Mouse (Mus musculus) CH12.LX (cell line): Measurements from ENCODE around the gene Agpat3. TPM values are rescaled to one million over a fixed set of nuclear protein-coding genes. Genes with fewer than 3 reads are reported as not detected.

Source experiments
- DNase-seq: peaks from one replicate; pipeline ENCODE4 v3.0.0-alpha.2; 2013; ENCODE audit errors: extremely low read depth
- H3K27ac ChIP-seq: 2 replicates; pipeline ENCODE4 v1.5.1; 2012; ENCODE audit warnings: low read depth, mild to moderate bottlenecking, control low read depth, moderate library complexity; ENCODE audit not compliant: insufficient read depth
- H3K27me3 ChIP-seq: replicated peaks from 2 replicates; pipeline ENCODE3; 2012; ENCODE audit warnings: inconsistent platforms
- H3K36me3 ChIP-seq, 2 experiments: replicated peaks in 1 of 2; 2 replicates each; pipeline versions ENCODE3 to v1.6.1; 2012; ENCODE audit warnings: inconsistent platforms in 1 of 2, low read length in 1 of 2, mild to moderate bottlenecking in 1 of 2, mixed read lengths in 1 of 2, moderate library complexity in 1 of 2; ENCODE audit not compliant: control insufficient read depth in 1 of 2, insufficient read depth in 1 of 2
- H3K4me1 ChIP-seq, 2 experiments: 2 replicates each; pipeline ENCODE4 v1.6.1; 2012; ENCODE audit warnings: inconsistent platforms in 1 of 2, moderate library complexity in 1 of 2; ENCODE audit not compliant: insufficient read depth in 2 of 2, control insufficient read depth in 1 of 2
- H3K4me2 ChIP-seq: 2 replicates; pipeline ENCODE4 v1.6.1; 2012; ENCODE audit warnings: low read depth, mild to moderate bottlenecking, control low read depth; ENCODE audit not compliant: poor library complexity, insufficient read depth, severe bottlenecking
- H3K4me3 ChIP-seq, 3 experiments: fragments of 150-350 bp in 1 of 3; sonication (generic) in 1 of 3; replicated peaks in 1 of 3; 2 replicates each; pipeline versions ENCODE3 to v1.5.1; 2011 to 2012; ENCODE audit warnings: low read depth in 2 of 3, low read length in 2 of 3, mild to moderate bottlenecking in 2 of 3, moderate library complexity in 2 of 3, control low read depth in 1 of 3, improper control_type of control experiment in 1 of 3, inconsistent platforms in 1 of 3, mixed read lengths in 1 of 3; ENCODE audit not compliant: poor library complexity in 1 of 3
- H3K79me2 ChIP-seq: replicated peaks from 2 replicates; pipeline ENCODE4 v1.6.1; 2012; ENCODE audit warnings: mild to moderate bottlenecking, moderate library complexity; ENCODE audit not compliant: control insufficient read depth, poor library complexity, insufficient read depth, severe bottlenecking; ENCODE audit errors: extremely low read depth
- H3K9ac ChIP-seq: 2 replicates; pipeline ENCODE4 v1.6.1; 2012; ENCODE audit warnings: low read depth, mild to moderate bottlenecking, control low read depth, moderate library complexity; ENCODE audit not compliant: insufficient read depth
- H3K9me3 ChIP-seq: replicated peaks from 2 replicates; pipeline ENCODE3; 2012; ENCODE audit warnings: low read length, inconsistent platforms, mixed read lengths
- BHLHE40 ChIP-seq: IDR thresholded peaks from 2 replicates; pipeline ENCODE4 v1.6.1; 2011; ENCODE audit warnings: mild to moderate bottlenecking, low read depth, low read length, improper control_type of control experiment
- CHD1 ChIP-seq: IDR thresholded peaks from 2 replicates; pipeline ENCODE4 v1.6.1; 2012; ENCODE audit warnings: low read depth, low read length, improper control_type of control experiment, inconsistent platforms
- CTCF ChIP-seq, 2 experiments: IDR thresholded peaks in 1 of 2; conservative IDR thresholded peaks in 1 of 2; 2 replicates each; pipeline ENCODE4 v1.5.1; 2011 to 2012; ENCODE audit warnings: low read depth in 2 of 2, low read length in 2 of 2, improper control_type of control experiment in 1 of 2, inconsistent platforms in 1 of 2, mild to moderate bottlenecking in 1 of 2, moderate library complexity in 1 of 2
- E2F4 ChIP-seq: IDR thresholded peaks from 2 replicates; pipeline ENCODE4 v1.6.1; 2011; ENCODE audit warnings: low read depth, low read length, improper control_type of control experiment; ENCODE audit not compliant: insufficient replicate concordance
- ELF1 ChIP-seq: IDR thresholded peaks from 2 replicates; pipeline ENCODE4 v1.6.1; 2014; ENCODE audit warnings: low read depth, mild to moderate bottlenecking, inconsistent platforms, low read length, improper control_type of control experiment
- EP300 ChIP-seq: IDR thresholded peaks from 2 replicates; pipeline ENCODE4 v1.6.1; 2011; ENCODE audit warnings: low read length, improper control_type of control experiment
- ETS1 ChIP-seq: conservative IDR thresholded peaks from 2 replicates; pipeline ENCODE4 v1.6.1; 2012; ENCODE audit warnings: low read depth, mild to moderate bottlenecking, inconsistent platforms, low read length, improper control_type of control experiment, moderate library complexity
- HCFC1 ChIP-seq: IDR thresholded peaks from 2 replicates; pipeline ENCODE4 v1.6.1; 2012; ENCODE audit warnings: low read depth, mild to moderate bottlenecking, inconsistent platforms, low read length, improper control_type of control experiment
- IRF4 ChIP-seq: IDR thresholded peaks from 2 replicates; pipeline ENCODE4 v1.6.1; 2014; ENCODE audit warnings: low read depth, mild to moderate bottlenecking, inconsistent platforms, low read length, improper control_type of control experiment
- JUND ChIP-seq: conservative IDR thresholded peaks from 2 replicates; pipeline ENCODE4 v1.6.1; 2011; ENCODE audit warnings: low read depth, low read length, improper control_type of control experiment
- MXI1 ChIP-seq: IDR thresholded peaks from 2 replicates; pipeline ENCODE4 v1.6.1; 2011; ENCODE audit warnings: mild to moderate bottlenecking, low read depth, low read length, improper control_type of control experiment
- MYC ChIP-seq: IDR thresholded peaks from 2 replicates; pipeline ENCODE4 v1.6.1; 2011; ENCODE audit warnings: low read depth, mild to moderate bottlenecking, improper control_type of control experiment, low read length
- NELFE ChIP-seq: IDR thresholded peaks from 2 replicates; pipeline ENCODE4 v1.6.1; 2011; ENCODE audit warnings: low read depth, low read length, improper control_type of control experiment
- NRF1 ChIP-seq: IDR thresholded peaks from 2 replicates; pipeline ENCODE4 v1.6.1; 2014; ENCODE audit warnings: low read depth, mild to moderate bottlenecking, inconsistent platforms, low read length, improper control_type of control experiment, moderate library complexity
- PAX5 ChIP-seq: IDR thresholded peaks from 2 replicates; pipeline ENCODE4 v1.6.1; 2012; ENCODE audit warnings: low read length, inconsistent platforms, mixed read lengths
- POLR2A ChIP-seq: IDR thresholded peaks from 2 replicates; pipeline ENCODE4 v1.6.1; 2011; ENCODE audit warnings: low read depth, mild to moderate bottlenecking, improper control_type of control experiment, low read length
- RCOR1 ChIP-seq: conservative IDR thresholded peaks from 2 replicates; pipeline ENCODE4 v1.6.1; 2012; ENCODE audit warnings: low read depth, mild to moderate bottlenecking, inconsistent platforms, low read length, improper control_type of control experiment
- SIN3A ChIP-seq: IDR thresholded peaks from 2 replicates; pipeline ENCODE4 v1.6.1; 2012; ENCODE audit warnings: low read length, improper control_type of control experiment, inconsistent platforms
- SMC3 ChIP-seq: IDR thresholded peaks from 2 replicates; pipeline ENCODE4 v1.6.1; 2011; ENCODE audit warnings: low read depth, low read length, improper control_type of control experiment
- TBP ChIP-seq: conservative IDR thresholded peaks from 2 replicates; pipeline ENCODE4 v1.6.1; 2011; ENCODE audit warnings: low read depth, low read length, improper control_type of control experiment
- TCF12 ChIP-seq: IDR thresholded peaks from 2 replicates; pipeline ENCODE4 v1.6.1; 2014; ENCODE audit warnings: low read depth, mild to moderate bottlenecking, inconsistent platforms, low read length, improper control_type of control experiment
- dilution Hi-C: fragments of 300-500 bp; cut with MboI; formaldehyde crosslinking; loops from 2 replicates; pipeline ENCODE4 v1.14.3; 2020; ENCODE audit warnings: low sequenced_read_pairs; ENCODE audit not compliant: extremely low pct_unique_long_range_greater_than_20kb, extremely low pct_ligation_motif_present
- in situ Hi-C: fragments of 300-500 bp; cut with MboI; formaldehyde crosslinking; loops from 3 replicates; pipeline ENCODE4 v1.14.3; 2019; ENCODE audit warnings: low sequenced_read_pairs, low pct_ligation_motif_present, low pct_unique_long_range_greater_than_20kb, mixed read lengths
- polyA plus RNA-seq: library from polyadenylated mRNA; unstranded; fragments of >175 nt; gene quantifications from 2 replicates; pipeline ENCODE4 v1.2.1, GENCODE M21; 2012; ENCODE audit warnings: low read depth; ENCODE audit not compliant: insufficient read length
- total RNA-seq, 2 experiments: library from RNA; depleted of rRNA; stranded (reverse); fragments of 300-350 nt in 1 of 2; fragments of >200 nt in 1 of 2; gene quantifications; 2 replicates each; pipeline ENCODE4 v1.2.3; 2012 to 2014

The Agpat3 gene
- total and polyA plus RNA-seq, 3 experiments, result 36.7 to 67.2 (median 63.1) TPM

GRCm38 (mm10) chr10:78298651-78299644 lies 53.3 kb downstream of the Agpat3 start:
- DNase-seq, result peak; percentile 70
- TF ChIP-seq PAX5 (no peak), SIN3A (0 out of 2 replicates have a peak, but pooled peaks have one; percentile 17), NELFE (no peak), ETS1 (peak; percentile 41; the same call in 1 of the 2 replicates), EP300 (peak; percentile 22; the same call in 1 of the 2 replicates), MYC (0 out of 2 replicates have a peak, but pooled peaks have one; percentile 7), MXI1 (0 out of 2 replicates have a peak, but pooled peaks have one; percentile 6), ELF1 (0 out of 2 replicates have a peak, but pooled peaks have one; percentile 9)
- Histone ChIP-seq H3K79me2 (no peaks in the 10 kb centered on the region), H3K27me3 (no peaks in the 10 kb centered on the region), H3K4me3 (peak overlapping the region; percentile 13 to 67 (median 55)), H3K9me3 (no peaks in the 10 kb centered on the region), H3K36me3 (peaks cover 4 to 17% of the 10 kb centered on the region in 2 experiments), H3K4me1 (peaks cover 16 to 71% of the 10 kb centered on the region in 2 experiments), H3K9ac (peak overlapping the region; percentile 45), H3K27ac (peak overlapping the region; percentile 70), H3K4me2 (peak overlapping the region; percentile 78)
- dilution Hi-C loops, result no loop called here
- in situ Hi-C loops, result no loop called here

- peak; percentile 93 for DNase-seq
- Histone ChIP-seq H3K9me3 (no peaks in the 10 kb centered on the region), H3K9ac (peak overlapping the region; percentile 79), H3K27me3 (no peaks in the 10 kb centered on the region), H3K4me1 (peaks cover 13 to 72% of the 10 kb centered on the region in 2 experiments), H3K4me3 (peak overlapping the region; percentile 55 to 67 (median 62)), H3K36me3 (peaks cover 4 to 28% of the 10 kb centered on the region in 2 experiments), H3K79me2 (no peaks in the 10 kb centered on the region), H3K27ac (peak overlapping the region; percentile 70), H3K4me2 (peak overlapping the region; percentile 78)
- TF ChIP-seq SMC3 (no peak), ELF1 (peak; percentile 67), MYC (0 out of 2 replicates have a peak, but pooled peaks have one; percentile 1), TCF12 (peak; percentile 65), RCOR1 (no peak), SIN3A (peak; percentile 45), JUND (no peak), POLR2A (peak; percentile 71), NELFE (peak; percentile 56; the same call in 1 of the 2 replicates), BHLHE40 (peak; percentile 65), E2F4 (no peak), HCFC1 (peak; percentile 53), IRF4 (peak; percentile 46; the same call in 1 of the 2 replicates), ETS1 (peak; percentile 86), CTCF (conservative IDR thresholded peaks at IDR 0.05 in 1 of 2, IDR thresholded peaks at IDR 0.05 in 1 of 2; ENCODE audit: low read depth in 2 of 2, low read length in 2 of 2) (no peak), TBP (peak; percentile 92), NRF1 (no peak), CHD1 (peak; percentile 95)
- dilution Hi-C loops, result no loop called here
- in situ Hi-C loops, result no loop called here
Measured at GRCm38 (mm10) chr10:78297576-78298484, 54.5 kb downstream of the Agpat3 start.
